Mouse (Mus musculus) limb, embryonic 11.5 days (tissue): ENCODE measurements at regions not wholly inside any gene's neighbourhood (a gene's known extent, or its start where the extent isn't known, plus 50 kb on each side); places are given as distances from the start of the nearest gene placed in this dataset.

Experiments
- ATAC-seq: fragments of 200-750 bp; cut with Nextera tagmentation; 2 replicates; pipeline ENCODE4 v1.8.0; 2017; ENCODE audit warnings: low read depth; ENCODE audit not compliant: insufficient number of reproducible peaks, low FRiP score, low TSS enrichment
- DNase-seq: peaks from one replicate; pipeline ENCODE4 v3.0.0-alpha.2; 2015; ENCODE audit warnings: low spot score
- H3K27ac ChIP-seq: fragments of 300-500 bp; sonication (generic); replicated peaks from 2 replicates; pipeline ENCODE4 v1.5.1; 2014; ENCODE audit warnings: low read depth, mild to moderate bottlenecking, low read length
- H3K27me3 ChIP-seq: fragments of 300-500 bp; sonication (generic); 2 replicates; pipeline ENCODE4 v1.6.1; 2014; ENCODE audit warnings: mild to moderate bottlenecking, low read length, mixed read lengths; ENCODE audit not compliant: control insufficient read depth, insufficient read depth
- H3K36me3 ChIP-seq: fragments of 300-500 bp; sonication (generic); 2 replicates; pipeline ENCODE4 v1.6.1; 2014; ENCODE audit warnings: mild to moderate bottlenecking, low read length, moderate library complexity, mixed read lengths; ENCODE audit not compliant: control insufficient read depth, insufficient read depth
- H3K4me1 ChIP-seq: fragments of 300-500 bp; sonication (generic); 2 replicates; pipeline ENCODE4 v1.6.1; 2014; ENCODE audit warnings: low read length, mixed read lengths; ENCODE audit not compliant: control insufficient read depth, insufficient read depth
- H3K4me2 ChIP-seq: fragments of 300-500 bp; sonication (generic); 2 replicates; pipeline ENCODE4 v1.6.1; 2014; ENCODE audit warnings: low read depth, mild to moderate bottlenecking, moderate library complexity; ENCODE audit not compliant: severe bottlenecking
- H3K4me3 ChIP-seq: fragments of 300-500 bp; sonication (generic); 2 replicates; pipeline ENCODE4 v1.5.1; 2014; ENCODE audit warnings: low read depth, low read length
- H3K9ac ChIP-seq: fragments of 300-500 bp; sonication (generic); 2 replicates; pipeline ENCODE4 v1.6.1; 2014; ENCODE audit warnings: mild to moderate bottlenecking, low read length
- H3K9me3 ChIP-seq: fragments of 300-500 bp; sonication (generic); 2 replicates; pipeline ENCODE4 v1.6.1; 2016; ENCODE audit warnings: low read length; ENCODE audit not compliant: control insufficient read depth
- WGBS: fragments of 180-500 bp; shearing (Covaris S2); extraction: QIAGEN DNeasy Blood & Tissue Kit; methylation state at CpG from one replicate; pipeline ENCODE4 v1.1.7; 2014; 5-methylcytosine and 5-hydroxymethylcytosine counted together

DNA sequence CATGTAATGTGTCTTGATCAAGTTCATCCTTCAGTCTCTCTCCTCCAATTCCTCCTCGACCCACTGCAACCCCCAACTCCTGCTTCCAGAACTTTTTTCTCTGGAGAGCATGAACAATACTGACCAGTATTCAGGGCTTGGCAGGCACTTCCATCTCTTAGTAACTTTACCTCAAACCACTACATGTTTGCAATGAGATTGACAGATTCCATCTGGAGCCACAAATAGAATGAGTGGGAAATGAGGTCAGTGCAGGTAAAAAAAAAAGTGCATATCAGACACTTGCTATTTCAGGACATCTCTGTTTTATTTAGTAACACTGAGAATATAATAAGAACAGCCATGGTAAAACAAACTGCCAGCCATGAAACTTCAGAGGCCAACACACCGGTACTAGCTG, 94.5 kb upstream of the Ifne start:
- no peaks in the 10 kb centered on the region for H3K4me1 ChIP-seq
- WGBS, result 86% methylated on average over 2 of the region's 2 CpGs
- DNase-seq (no peak), ATAC-seq (no peak)
- H3K27me3 ChIP-seq, result no peaks in the 10 kb centered on the region
- H3K4me3 ChIP-seq, result no peak overlapping the region
- H3K9ac ChIP-seq, result no peak overlapping the region
- no peaks in the 10 kb centered on the region for H3K36me3 ChIP-seq
- H3K27ac ChIP-seq, result no peak overlapping the region
- no peak overlapping the region for H3K4me2 ChIP-seq
- no peaks in the 10 kb centered on the region for H3K9me3 ChIP-seq

DNA sequence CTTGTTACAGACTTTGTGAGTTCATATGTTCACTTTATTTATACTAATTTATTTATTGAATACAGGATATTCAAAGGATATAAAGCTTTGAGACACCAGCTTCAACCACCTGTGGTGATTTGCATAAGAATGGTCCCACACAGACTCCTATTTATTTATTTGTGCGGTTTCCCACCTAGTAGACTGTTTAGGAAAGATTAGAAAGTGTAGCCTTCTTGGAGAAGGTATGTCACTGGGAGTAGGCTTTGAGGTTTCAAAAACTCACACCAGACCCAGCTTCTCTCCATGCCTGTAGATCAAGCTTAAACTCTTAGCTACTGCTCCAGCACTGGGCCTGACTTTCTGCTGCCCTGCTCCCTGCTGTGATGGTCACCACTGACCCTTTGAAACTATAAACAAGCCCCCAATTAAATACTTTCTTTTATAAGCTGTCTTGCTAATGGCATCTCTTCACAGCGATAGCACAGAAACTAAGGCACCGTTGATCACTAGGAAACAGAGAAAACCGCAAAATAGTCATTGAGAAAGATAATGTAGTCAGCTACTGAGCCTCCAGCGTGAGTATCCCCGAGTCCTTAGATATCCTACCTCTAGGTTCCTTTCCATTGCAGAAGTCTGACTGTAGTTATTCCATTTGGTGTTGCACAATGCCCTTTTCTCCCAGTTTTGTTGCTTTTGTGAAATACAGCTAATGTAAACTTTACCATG, 89.3 kb upstream of the Ifne start:
- Histone ChIP-seq H3K4me1 (no peaks in the 10 kb centered on the region), H3K4me3 (no peak overlapping the region), H3K9ac (no peak overlapping the region), H3K9me3 (no peaks in the 10 kb centered on the region), H3K4me2 (no peak overlapping the region), H3K27me3 (no peaks in the 10 kb centered on the region), H3K36me3 (no peaks in the 10 kb centered on the region), H3K27ac (no peak overlapping the region)
- WGBS, result 61% methylated on average over 6 of the region's 6 CpGs
- DNase-seq (no peak), ATAC-seq (no peak)

DNA sequence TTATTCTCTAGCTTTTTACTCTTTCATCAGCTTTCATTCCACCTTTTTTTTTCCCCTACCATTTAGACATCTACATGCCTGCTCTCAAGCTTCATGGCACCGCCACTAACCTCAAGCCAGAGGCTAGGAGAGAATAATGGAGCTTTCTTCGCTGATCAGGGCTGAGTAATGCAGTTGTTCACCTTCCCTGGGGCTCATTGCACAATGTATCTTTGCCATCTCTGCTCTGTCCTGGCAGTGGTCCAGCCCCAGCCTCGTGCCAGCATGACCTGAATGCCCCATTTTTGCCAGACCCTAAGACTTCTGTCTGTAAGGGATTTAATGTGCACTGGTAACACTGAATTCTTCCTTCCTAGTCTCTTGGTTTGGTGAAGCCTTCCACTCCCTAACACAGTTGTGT, 79.6 kb upstream of the Ifne start:
- H3K9ac ChIP-seq, result no peak overlapping the region
- no peak overlapping the region for H3K4me2 ChIP-seq
- no peaks in the 10 kb centered on the region for H3K27me3 ChIP-seq
- no peaks in the 10 kb centered on the region for H3K36me3 ChIP-seq
- 81% methylated on average over 3 of the region's 3 CpGs for WGBS
- H3K4me3 ChIP-seq, result no peak overlapping the region
- no peak overlapping the region for H3K27ac ChIP-seq
- ATAC-seq, result no peak
- no peaks in the 10 kb centered on the region for H3K4me1 ChIP-seq
- no peaks in the 10 kb centered on the region for H3K9me3 ChIP-seq
- no peak for DNase-seq

DNA sequence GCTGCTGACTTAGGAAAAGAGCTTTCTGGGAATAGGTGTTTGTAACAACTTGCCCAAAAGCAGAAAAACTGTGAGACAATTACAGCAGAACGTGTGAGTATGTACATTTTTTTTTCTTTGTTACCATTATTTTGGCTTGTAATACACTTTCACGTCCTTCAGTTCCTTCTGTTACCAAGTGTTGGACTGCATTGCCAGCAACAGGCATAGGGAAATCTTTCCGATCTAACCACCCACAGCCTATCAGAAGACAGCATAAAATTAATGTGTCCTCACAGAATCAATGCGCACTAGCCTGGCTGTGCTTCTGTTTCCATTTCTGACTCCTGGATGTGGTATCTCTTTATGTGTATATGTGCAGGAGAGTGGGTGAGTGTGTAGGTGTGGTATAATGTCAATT, 76.6 kb upstream of the Ifne start:
- no peak overlapping the region for H3K4me2 ChIP-seq
- no peak overlapping the region for H3K27ac ChIP-seq
- no peaks in the 10 kb centered on the region for H3K36me3 ChIP-seq
- no peak for DNase-seq
- H3K27me3 ChIP-seq, result no peaks in the 10 kb centered on the region
- H3K4me1 ChIP-seq, result no peaks in the 10 kb centered on the region
- 74% methylated on average over 4 of the region's 4 CpGs for WGBS
- no peak for ATAC-seq
- H3K9me3 ChIP-seq, result no peaks in the 10 kb centered on the region
- no peak overlapping the region for H3K4me3 ChIP-seq
- H3K9ac ChIP-seq, result no peak overlapping the region

DNA sequence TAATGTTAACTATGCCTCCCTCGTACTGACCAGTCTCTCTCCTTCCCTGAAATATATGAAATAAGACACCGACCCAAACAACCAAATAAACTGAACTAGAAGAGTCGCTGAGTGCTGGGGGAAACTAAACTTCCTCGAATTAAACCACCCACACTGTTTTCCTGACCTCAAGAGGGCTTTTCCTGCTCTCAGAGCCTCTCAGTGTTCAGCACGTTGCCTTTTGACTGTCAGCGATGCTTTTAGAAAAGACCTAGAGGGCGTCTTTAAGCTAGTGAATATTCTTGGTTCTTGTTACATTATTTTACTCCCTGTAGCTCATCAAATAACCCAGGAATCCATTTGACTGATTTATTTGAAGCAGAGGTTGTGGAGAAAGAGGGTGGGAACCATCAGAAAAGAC, 76.2 kb upstream of the Ifne start:
- Histone ChIP-seq H3K36me3 (no peaks in the 10 kb centered on the region), H3K4me1 (no peaks in the 10 kb centered on the region), H3K9me3 (no peaks in the 10 kb centered on the region), H3K4me3 (no peak overlapping the region), H3K4me2 (no peak overlapping the region), H3K27me3 (no peaks in the 10 kb centered on the region), H3K9ac (no peak overlapping the region), H3K27ac (no peak overlapping the region)
- ATAC-seq (no peak), DNase-seq (no peak)
- 38% methylated on average over 7 of the region's 7 CpGs for WGBS

DNA sequence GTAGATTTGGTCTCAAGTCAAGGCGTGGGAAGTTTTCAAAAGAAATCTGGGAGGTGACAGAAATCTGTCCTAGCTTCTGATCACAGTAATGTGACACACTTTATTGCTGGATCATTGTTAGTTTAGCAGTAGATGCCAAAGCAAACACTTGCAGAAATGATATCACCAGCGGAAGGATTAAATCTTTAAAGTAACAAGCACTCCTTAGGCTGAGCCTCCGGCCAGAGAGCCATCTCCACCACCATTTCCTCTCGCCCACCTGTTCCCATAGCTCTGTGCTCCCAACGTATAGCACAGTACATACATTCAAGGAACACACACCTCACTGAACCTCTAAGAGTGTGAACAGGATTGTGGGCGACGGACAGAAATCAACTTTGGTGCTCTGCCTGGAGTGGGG, 75.6 kb upstream of the Ifne start:
- no peaks in the 10 kb centered on the region for H3K36me3 ChIP-seq
- H3K4me2 ChIP-seq, result no peak overlapping the region
- no peaks in the 10 kb centered on the region for H3K4me1 ChIP-seq
- 80% methylated on average over 7 of the region's 7 CpGs for WGBS
- H3K4me3 ChIP-seq, result no peak overlapping the region
- no peak overlapping the region for H3K27ac ChIP-seq
- H3K9me3 ChIP-seq, result no peaks in the 10 kb centered on the region
- ATAC-seq (no peak), DNase-seq (no peak)
- no peaks in the 10 kb centered on the region for H3K27me3 ChIP-seq
- H3K9ac ChIP-seq, result no peak overlapping the region

DNA sequence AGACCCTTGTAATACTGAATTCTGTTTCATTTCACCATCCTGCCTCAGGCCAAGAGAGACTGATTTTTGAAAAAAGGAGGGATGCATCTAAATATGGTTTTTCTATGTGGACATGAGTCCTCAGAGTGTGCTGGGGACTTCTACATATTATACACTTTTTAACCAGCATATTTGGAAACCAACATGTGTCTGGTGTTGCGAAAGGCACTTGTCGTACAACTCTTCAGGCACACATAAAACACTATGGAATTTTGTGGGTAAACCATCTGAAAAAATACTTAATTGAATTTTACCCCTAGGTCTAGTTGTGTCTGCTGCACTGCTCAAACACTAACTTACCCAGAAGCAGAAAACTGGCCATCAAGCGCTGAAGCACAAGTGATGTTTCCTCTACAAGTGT, 74.0 kb upstream of the Ifne start:
- Histone ChIP-seq H3K9ac (no peak overlapping the region), H3K9me3 (no peaks in the 10 kb centered on the region), H3K4me2 (no peak overlapping the region), H3K36me3 (no peaks in the 10 kb centered on the region), H3K4me3 (no peak overlapping the region), H3K27ac (no peak overlapping the region), H3K27me3 (no peaks in the 10 kb centered on the region), H3K4me1 (no peaks in the 10 kb centered on the region)
- WGBS, result 91% methylated on average over 3 of the region's 3 CpGs
- ATAC-seq (no peak), DNase-seq (no peak)

DNA sequence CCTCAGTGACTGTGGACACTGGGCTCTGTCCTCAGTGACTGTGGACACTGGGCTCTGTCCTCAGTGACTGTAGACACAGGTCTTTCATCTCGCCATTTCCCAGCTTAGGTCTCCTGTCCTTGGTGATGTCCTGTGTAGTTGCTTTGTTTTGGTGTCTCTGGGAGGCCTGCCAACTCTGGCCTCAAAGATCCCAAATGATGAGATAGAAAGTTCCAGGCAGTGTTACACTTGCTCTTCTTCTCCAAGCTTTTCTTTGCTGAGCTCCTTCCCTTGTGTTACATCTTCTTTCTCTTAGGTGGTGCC, 71.0 kb upstream of the Ifne start:
- DNase-seq, result no peak
- Histone ChIP-seq H3K9me3 (no peaks in the 10 kb centered on the region), H3K9ac (no peak overlapping the region), H3K36me3 (no peaks in the 10 kb centered on the region), H3K4me1 (no peaks in the 10 kb centered on the region), H3K4me2 (no peak overlapping the region), H3K27me3 (no peaks in the 10 kb centered on the region), H3K27ac (no peak overlapping the region), H3K4me3 (no peak overlapping the region)
- ATAC-seq, result no peak
- 65% methylated on average over 1 of the region's 1 CpGs for WGBS
